Mouse (Mus musculus): ENCODE data around the gene Olfr520. TPM values are rescaled to one million over a fixed set of nuclear protein-coding genes. Genes with fewer than 3 reads are reported as not detected.

The Olfr520 gene
- polyA plus RNA-seq, 1 experiment = not detected

DNA sequence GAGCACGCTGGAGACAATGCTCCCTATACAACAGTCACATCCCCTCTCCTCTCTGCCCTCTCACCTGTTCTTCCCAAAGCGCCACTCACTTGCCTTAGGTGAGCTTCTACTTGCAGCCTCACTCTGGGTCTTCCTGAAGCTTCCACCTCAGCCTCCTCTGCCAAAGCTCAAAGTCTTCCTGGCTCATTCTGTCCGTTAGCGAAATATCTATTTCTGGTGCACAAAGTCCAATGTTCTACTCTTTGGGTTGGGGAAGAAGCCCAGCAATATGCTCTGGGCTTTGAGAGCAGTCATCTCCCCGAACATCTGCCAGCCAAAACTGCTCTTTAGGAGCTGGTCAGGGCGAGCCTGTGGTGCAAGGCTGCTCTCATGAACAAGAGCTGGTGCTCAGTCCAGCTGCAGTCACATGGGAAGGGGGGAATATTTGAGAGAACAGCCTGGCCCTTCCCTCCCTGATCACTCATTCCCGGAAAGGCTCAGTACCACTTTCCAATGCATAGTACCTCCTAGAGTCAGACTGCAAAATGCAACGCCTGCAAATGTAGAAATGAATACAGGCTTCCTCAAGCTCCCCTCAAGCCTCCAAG, 34.5 kb upstream of the Olfr520 start:
- 67% methylated on average over 8 of the region's 8 CpGs for WGBS
- Histone ChIP-seq H3K4me3 (ENCODE audit: insufficient read depth, low read depth, low read length) (no peak overlapping the region), H3K27ac (ENCODE audit: insufficient read depth, low read depth, low read length) (no peak overlapping the region), H3K4me1 (ENCODE audit: control insufficient read depth, insufficient read depth, low read length) (peaks cover 11% of the 10 kb centered on the region; the same call in 1 of the 2 replicates), H3K36me3 (ENCODE audit: control insufficient read depth, insufficient read depth, low read length) (no peaks in the 10 kb centered on the region), H3K27me3 (replicated peaks; ENCODE audit: control insufficient read depth, insufficient read depth, low read length) (no peaks in the 10 kb centered on the region)
- peak; percentile 84 for DNase-seq
- no peak for TF ChIP-seq POLR2A (IDR thresholded peaks at IDR 0.05; ENCODE audit: low read depth, low read length)
- TF ChIP-seq CTCF (conservative IDR thresholded peaks at IDR 0.05; ENCODE audit: insufficient read depth, insufficient read length, low read depth, low read length) = no peak

DNA sequence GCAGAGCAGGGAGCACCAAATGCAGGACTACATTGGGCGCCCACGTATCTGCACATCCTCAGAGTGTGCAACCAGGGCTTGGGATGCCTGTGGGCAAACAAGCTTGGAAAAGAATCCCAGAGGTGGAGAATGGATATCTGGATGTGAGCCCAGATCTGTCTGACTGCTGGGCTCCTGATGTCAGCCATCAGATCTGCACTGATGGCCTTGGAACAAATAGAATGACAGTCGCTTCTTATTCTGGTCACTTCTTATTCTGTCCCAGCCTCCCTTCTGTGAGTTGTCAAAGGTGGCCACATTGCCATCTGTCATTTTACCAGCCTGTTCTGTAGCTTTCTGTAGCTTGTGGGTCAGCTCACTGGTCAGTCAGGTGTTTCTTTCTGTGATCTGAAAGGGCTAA, 31.5 kb upstream of the Olfr520 start:
- DNase-seq = no peak
- H3K27me3 ChIP-seq (replicated peaks; ENCODE audit: control insufficient read depth, insufficient read depth, low read length) = no peaks in the 10 kb centered on the region
- no peak overlapping the region for H3K27ac ChIP-seq (ENCODE audit: insufficient read depth, low read depth, low read length)
- no peaks in the 10 kb centered on the region for H3K36me3 ChIP-seq (ENCODE audit: control insufficient read depth, insufficient read depth, low read length)
- TF ChIP-seq CTCF (conservative IDR thresholded peaks at IDR 0.05; ENCODE audit: insufficient read depth, insufficient read length, low read depth, low read length) = no peak
- TF ChIP-seq POLR2A (IDR thresholded peaks at IDR 0.05; ENCODE audit: low read depth, low read length) = no peak
- 84% methylated on average over 3 of the region's 3 CpGs for WGBS
- no peak overlapping the region for H3K4me3 ChIP-seq (ENCODE audit: insufficient read depth, low read depth, low read length)
- peaks cover 11% of the 10 kb centered on the region; the same call in 1 of the 2 replicates for H3K4me1 ChIP-seq (ENCODE audit: control insufficient read depth, insufficient read depth, low read length)

DNA sequence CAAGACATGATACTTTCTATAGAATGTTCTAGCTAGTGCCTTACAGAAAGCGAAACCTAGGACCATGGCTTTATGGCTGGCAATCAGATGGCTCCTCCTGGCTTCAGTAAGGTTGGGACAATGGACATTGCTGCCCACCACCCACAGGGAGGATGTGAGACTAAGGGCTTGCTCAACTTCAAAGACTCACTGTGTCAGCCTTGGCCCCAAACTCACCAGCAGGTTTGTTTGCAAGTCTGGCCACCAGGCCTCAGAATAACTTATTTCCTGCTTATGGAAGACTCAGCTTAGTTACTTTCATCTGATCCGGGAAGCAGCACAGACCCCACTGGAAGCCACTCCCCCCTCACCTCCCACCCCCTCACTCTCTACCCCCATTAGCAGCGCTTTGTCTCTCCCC, 31.0 kb upstream of the Olfr520 start:
- WGBS = 53% methylated on average over 3 of the region's 3 CpGs
- no peaks in the 10 kb centered on the region for H3K36me3 ChIP-seq (ENCODE audit: control insufficient read depth, insufficient read depth, low read length)
- TF ChIP-seq POLR2A (IDR thresholded peaks at IDR 0.05; ENCODE audit: low read depth, low read length) (no peak), CTCF (conservative IDR thresholded peaks at IDR 0.05; ENCODE audit: insufficient read depth, insufficient read length, low read depth, low read length) (no peak)
- peak overlapping the region; percentile 41; the same call in 1 of the 2 replicates for H3K27ac ChIP-seq (ENCODE audit: insufficient read depth, low read depth, low read length)
- H3K27me3 ChIP-seq (replicated peaks; ENCODE audit: control insufficient read depth, insufficient read depth, low read length) = no peaks in the 10 kb centered on the region
- H3K4me1 ChIP-seq (ENCODE audit: control insufficient read depth, insufficient read depth, low read length) = peaks cover 11% of the 10 kb centered on the region; the same call in 1 of the 2 replicates
- no peak for DNase-seq
- no peak overlapping the region for H3K4me3 ChIP-seq (ENCODE audit: insufficient read depth, low read depth, low read length)

DNA sequence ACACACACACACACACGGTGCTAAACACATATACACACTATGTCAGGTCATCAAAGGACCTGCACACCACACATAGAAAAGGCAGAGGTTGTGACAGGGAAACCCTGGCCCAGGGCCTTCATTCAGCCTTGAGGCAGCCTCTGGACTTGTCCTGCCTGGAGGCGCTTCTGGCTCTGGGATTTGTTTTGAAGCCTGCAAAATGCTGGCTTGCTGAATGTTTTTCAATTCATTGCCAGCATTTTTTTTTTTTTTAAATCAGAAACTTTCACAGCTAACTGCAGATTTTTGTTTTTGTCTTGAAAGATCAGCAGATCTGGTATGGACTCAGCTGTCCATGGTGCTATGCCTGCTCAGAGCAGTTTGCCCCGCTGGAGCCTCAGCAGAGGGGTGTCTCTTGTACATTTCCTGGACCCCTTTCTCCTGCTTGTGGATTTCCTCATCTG, 30.3 kb upstream of the Olfr520 start:
- peak; percentile 69 for DNase-seq
- peaks cover 11% of the 10 kb centered on the region; the same call in 1 of the 2 replicates for H3K4me1 ChIP-seq (ENCODE audit: control insufficient read depth, insufficient read depth, low read length)
- H3K27me3 ChIP-seq (replicated peaks; ENCODE audit: control insufficient read depth, insufficient read depth, low read length) = no peaks in the 10 kb centered on the region
- no peaks in the 10 kb centered on the region for H3K36me3 ChIP-seq (ENCODE audit: control insufficient read depth, insufficient read depth, low read length)
- 44% methylated on average over 3 of the region's 3 CpGs for WGBS
- H3K27ac ChIP-seq (ENCODE audit: insufficient read depth, low read depth, low read length) = 0 out of 2 replicates have a peak overlapping the region, but pooled peaks have one; percentile 36
- H3K4me3 ChIP-seq (ENCODE audit: insufficient read depth, low read depth, low read length) = no peak overlapping the region
- no peak for TF ChIP-seq CTCF (conservative IDR thresholded peaks at IDR 0.05; ENCODE audit: insufficient read depth, insufficient read length, low read depth, low read length)
- no peak for TF ChIP-seq POLR2A (IDR thresholded peaks at IDR 0.05; ENCODE audit: low read depth, low read length)

DNA sequence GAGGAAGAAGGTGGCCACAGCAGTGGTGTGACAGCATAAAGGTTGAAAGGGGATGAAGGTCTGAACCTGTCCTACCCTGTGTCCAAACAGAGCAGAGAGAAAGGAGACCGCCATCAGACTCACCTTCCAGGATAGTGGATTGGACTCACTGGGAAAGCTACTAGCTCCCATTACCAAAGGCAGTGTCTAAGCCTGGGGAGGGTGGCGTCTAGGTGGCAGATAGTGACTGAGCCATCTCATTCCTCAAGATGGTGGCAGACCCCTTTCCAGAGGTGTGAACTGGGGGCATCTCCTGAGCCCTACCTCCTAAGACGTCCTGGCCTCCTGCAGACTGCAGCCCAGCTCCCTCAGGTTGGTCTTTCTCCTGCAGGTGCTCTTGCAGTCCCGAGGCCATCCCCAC, 29.4 kb upstream of the Olfr520 start:
- H3K4me1 ChIP-seq (ENCODE audit: control insufficient read depth, insufficient read depth, low read length) = peaks cover 5% of the 10 kb centered on the region; the same call in 1 of the 2 replicates
- WGBS = 83% methylated on average over 4 of the region's 4 CpGs
- no peak for DNase-seq
- H3K36me3 ChIP-seq (ENCODE audit: control insufficient read depth, insufficient read depth, low read length) = no peaks in the 10 kb centered on the region
- H3K4me3 ChIP-seq (ENCODE audit: insufficient read depth, low read depth, low read length) = no peak overlapping the region
- peak overlapping the region; percentile 40; the same call in 1 of the 2 replicates for H3K27ac ChIP-seq (ENCODE audit: insufficient read depth, low read depth, low read length)
- TF ChIP-seq CTCF (conservative IDR thresholded peaks at IDR 0.05; ENCODE audit: insufficient read depth, insufficient read length, low read depth, low read length) (no peak), POLR2A (IDR thresholded peaks at IDR 0.05; ENCODE audit: low read depth, low read length) (no peak)
- H3K27me3 ChIP-seq (replicated peaks; ENCODE audit: control insufficient read depth, insufficient read depth, low read length) = no peaks in the 10 kb centered on the region

DNA sequence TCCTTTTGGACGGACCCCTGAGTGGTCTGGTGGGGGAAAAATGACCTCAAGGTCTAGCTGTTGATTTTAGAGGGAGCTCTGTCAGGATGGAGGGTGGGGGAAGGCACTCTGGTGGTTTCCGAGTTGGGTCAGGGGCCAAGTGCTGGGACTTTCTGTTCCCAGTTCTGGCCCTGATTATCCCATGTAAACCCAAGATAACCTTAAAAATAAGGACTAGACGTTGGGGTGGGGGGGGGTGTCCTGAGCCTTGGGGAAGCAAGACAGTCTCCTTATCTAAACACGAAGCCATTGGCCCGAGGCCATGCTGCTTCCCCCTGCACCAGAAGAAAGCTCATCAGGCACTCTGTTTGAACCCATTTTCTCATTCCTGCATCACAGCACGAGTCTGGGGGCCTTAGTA, 27.9 kb upstream of the Olfr520 start:
- TF ChIP-seq POLR2A (IDR thresholded peaks at IDR 0.05; ENCODE audit: low read depth, low read length) = no peak
- TF ChIP-seq CTCF (conservative IDR thresholded peaks at IDR 0.05; ENCODE audit: insufficient read depth, insufficient read length, low read depth, low read length) = no peak
- peak; percentile 58 for DNase-seq
- no peak overlapping the region for H3K4me3 ChIP-seq (ENCODE audit: insufficient read depth, low read depth, low read length)
- WGBS = 53% methylated on average over 6 of the region's 6 CpGs
- no peaks in the 10 kb centered on the region for H3K4me1 ChIP-seq (ENCODE audit: control insufficient read depth, insufficient read depth, low read length)
- no peaks in the 10 kb centered on the region for H3K27me3 ChIP-seq (replicated peaks; ENCODE audit: control insufficient read depth, insufficient read depth, low read length)
- no peaks in the 10 kb centered on the region for H3K36me3 ChIP-seq (ENCODE audit: control insufficient read depth, insufficient read depth, low read length)
- H3K27ac ChIP-seq (ENCODE audit: insufficient read depth, low read depth, low read length) = peak overlapping the region; percentile 68

DNA sequence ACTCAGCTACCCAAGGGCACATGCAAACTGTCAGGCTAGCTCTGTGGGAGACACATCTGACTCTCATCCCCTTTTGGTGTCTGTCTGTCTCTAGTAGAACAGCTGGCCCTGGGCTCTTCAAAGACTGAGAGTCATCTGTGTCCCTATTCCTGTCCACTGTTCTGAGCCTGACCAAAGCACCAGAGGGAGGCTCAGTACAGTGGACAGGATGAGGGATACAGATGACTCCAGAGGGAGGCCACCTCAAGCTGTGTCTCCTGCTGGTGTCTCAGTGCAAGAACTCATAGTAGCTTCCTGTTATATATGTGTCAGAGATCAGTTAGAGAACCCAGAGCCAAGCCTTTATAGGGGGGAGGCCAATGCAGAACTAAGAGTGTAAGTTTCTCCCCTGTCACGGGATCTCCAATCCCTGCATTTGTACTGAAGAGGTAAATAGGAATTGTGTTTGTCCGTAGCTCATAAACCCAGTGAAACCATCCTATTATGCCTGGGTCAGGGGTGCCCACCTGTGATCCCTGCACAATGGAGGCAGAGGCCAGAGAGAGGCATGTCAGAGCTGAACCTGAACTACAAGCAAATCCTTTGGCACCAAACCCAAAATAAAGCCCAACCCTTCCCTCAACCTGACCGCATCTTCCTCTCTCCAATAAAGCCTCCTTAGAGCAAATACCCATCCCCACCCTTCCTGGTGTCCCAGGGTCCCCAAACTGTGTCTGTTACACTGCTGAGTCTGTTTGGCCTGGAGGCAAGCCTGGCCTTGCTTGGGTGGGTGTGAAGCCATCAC, 25.1 kb upstream of the Olfr520 start:
- Histone ChIP-seq H3K4me1 (ENCODE audit: control insufficient read depth, insufficient read depth, low read length) (no peaks in the 10 kb centered on the region), H3K27me3 (replicated peaks; ENCODE audit: control insufficient read depth, insufficient read depth, low read length) (no peaks in the 10 kb centered on the region), H3K36me3 (ENCODE audit: control insufficient read depth, insufficient read depth, low read length) (no peaks in the 10 kb centered on the region), H3K27ac (ENCODE audit: insufficient read depth, low read depth, low read length) (peak overlapping the region; percentile 22), H3K4me3 (ENCODE audit: insufficient read depth, low read depth, low read length) (peak overlapping the region; percentile 24)
- WGBS = 80% methylated on average over 3 of the region's 3 CpGs
- DNase-seq = no peak
- no peak for TF ChIP-seq POLR2A (IDR thresholded peaks at IDR 0.05; ENCODE audit: low read depth, low read length)
- TF ChIP-seq CTCF (conservative IDR thresholded peaks at IDR 0.05; ENCODE audit: insufficient read depth, insufficient read length, low read depth, low read length) = no peak

All from kidney, adult 2 months (tissue).